Mouse (Mus musculus) limb, embryonic 14.5 days (tissue): ENCODE results near the gene Ttll3. TPM values are rescaled to one million over a fixed set of nuclear protein-coding genes. Genes with fewer than 3 reads are reported as not detected.

Experiments
- ATAC-seq: fragments of 200-750 bp; cut with Nextera tagmentation; 2 replicates; pipeline ENCODE4 v1.8.0; 2017; ENCODE audit warnings: low read depth, moderate number of reproducible peaks, moderate TSS enrichment; ENCODE audit not compliant: low FRiP score
- DNase-seq: peaks from one replicate; pipeline ENCODE4 v3.0.0-alpha.2; 2015; ENCODE audit warnings: low spot score
- H3K27ac ChIP-seq: fragments of 300-500 bp; sonication (generic); replicated peaks from 2 replicates; pipeline ENCODE4 v1.5.1; 2014; ENCODE audit warnings: low read depth, mild to moderate bottlenecking, low read length, moderate library complexity, mixed read lengths
- H3K27me3 ChIP-seq: fragments of 300-500 bp; sonication (generic); 2 replicates; pipeline ENCODE4 v1.6.1; 2014; ENCODE audit warnings: low read length, mixed read lengths; ENCODE audit not compliant: control insufficient read depth, insufficient read depth
- H3K36me3 ChIP-seq: fragments of 300-500 bp; sonication (generic); 2 replicates; pipeline ENCODE4 v1.6.1; 2014; ENCODE audit warnings: mild to moderate bottlenecking, low read length, moderate library complexity, mixed read lengths; ENCODE audit not compliant: control insufficient read depth, insufficient read depth
- H3K4me1 ChIP-seq: fragments of 300-500 bp; sonication (generic); 2 replicates; pipeline ENCODE4 v1.6.1; 2014; ENCODE audit warnings: antibody characterized with exemption, low read length, mixed read lengths; ENCODE audit not compliant: control insufficient read depth, insufficient read depth
- H3K4me2 ChIP-seq: fragments of 300-500 bp; sonication (generic); replicated peaks from 2 replicates; pipeline ENCODE4 v1.6.1; 2014; ENCODE audit warnings: low read depth, mild to moderate bottlenecking, low read length, moderate library complexity; ENCODE audit not compliant: severe bottlenecking
- H3K4me3 ChIP-seq: fragments of 300-500 bp; sonication (generic); replicated peaks from 2 replicates; pipeline ENCODE4 v1.5.1; 2014; ENCODE audit warnings: low read length
- H3K9ac ChIP-seq: fragments of 300-500 bp; sonication (generic); 2 replicates; pipeline ENCODE4 v1.6.1; 2014; ENCODE audit warnings: mild to moderate bottlenecking, low read depth, low read length, moderate library complexity; ENCODE audit not compliant: severe bottlenecking
- H3K9me3 ChIP-seq: fragments of 300-500 bp; sonication (generic); 2 replicates; pipeline ENCODE4 v1.6.1; 2016; ENCODE audit warnings: low read length; ENCODE audit not compliant: control insufficient read depth
- POLR2A ChIP-seq: fragments of 200-500 bp; IDR thresholded peaks from 2 replicates; pipeline ENCODE4 v1.8.0; 2012; ENCODE audit warnings: inconsistent platforms, mild to moderate bottlenecking, moderate library complexity, borderline replicate concordance; ENCODE audit not compliant: insufficient read depth, insufficient read length; ENCODE audit errors: extremely low read depth
- WGBS: fragments of 180-500 bp; shearing (Covaris S2); extraction: QIAGEN DNeasy Blood & Tissue Kit; methylation state at CpG from one replicate; pipeline ENCODE4 v1.1.7; 2014; 5-methylcytosine and 5-hydroxymethylcytosine counted together
- polyA plus RNA-seq, 2 experiments: library from polyadenylated mRNA; depleted of rRNA in 1 of 2; stranded (reverse) in 1 of 2; unstranded in 1 of 2; fragments of >200 nt; fragmentation: Nextera tagmentation in 1 of 2; extraction: Ambion mirVana in 1 of 2; gene quantifications; 2 replicates each; pipeline versions ENCODE4 v1.2.1 to v1.2.3; 2012 to 2014

The Ttll3 gene
- polyA plus RNA-seq, 2 experiments: 2.3 to 21.4 TPM

DNA sequence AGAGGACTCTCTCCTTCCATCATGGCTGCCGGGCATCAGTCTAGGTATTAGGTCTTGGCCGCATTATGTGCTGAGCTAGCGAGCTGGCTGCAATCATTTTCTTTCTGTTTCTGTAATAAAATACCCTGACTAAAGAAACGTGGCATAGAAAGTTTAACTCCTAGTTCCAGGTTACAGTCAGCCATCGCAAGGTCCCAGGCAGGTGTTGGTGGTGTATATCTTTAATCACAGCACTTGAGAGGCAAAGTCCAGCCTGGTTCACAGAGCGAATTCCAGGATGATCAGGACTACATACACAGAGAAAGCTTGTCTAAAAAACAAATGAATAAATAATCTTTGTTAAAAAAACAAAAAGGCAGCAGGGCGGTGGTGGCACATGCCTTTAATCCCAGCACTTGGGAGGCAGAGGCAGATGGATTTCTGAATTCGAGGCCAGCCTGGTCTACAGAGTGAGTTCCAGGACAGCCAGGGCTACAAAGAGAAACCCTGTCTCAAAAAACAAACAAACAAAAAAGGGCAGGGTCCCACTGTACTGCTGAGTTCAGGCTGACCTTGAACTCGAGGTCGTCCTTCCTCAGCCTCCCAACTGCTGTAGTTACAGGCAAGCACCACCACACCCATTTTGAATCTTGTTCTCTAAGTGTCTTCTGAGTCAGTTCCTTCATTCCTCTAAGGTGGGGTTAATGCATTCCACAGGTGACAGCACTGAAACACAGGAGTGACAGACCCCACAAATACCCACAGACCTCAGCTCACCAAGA is 7.4 kb downstream of the Ttll3 start:
- 0 out of 2 replicates have a peak, but pooled peaks cover 7% of the 10 kb centered on the region for H3K36me3 ChIP-seq
- no peak for ATAC-seq
- no peaks in the 10 kb centered on the region for H3K27me3 ChIP-seq
- TF ChIP-seq POLR2A: no peak
- H3K4me2 ChIP-seq: no peak overlapping the region
- DNase-seq: no peak
- no peak overlapping the region for H3K27ac ChIP-seq
- no peak overlapping the region for H3K9ac ChIP-seq
- H3K4me3 ChIP-seq: no peak overlapping the region
- no peaks in the 10 kb centered on the region for H3K9me3 ChIP-seq
- 84% methylated on average over 10 of the region's 10 CpGs for WGBS
- H3K4me1 ChIP-seq: no peaks in the 10 kb centered on the region

DNA sequence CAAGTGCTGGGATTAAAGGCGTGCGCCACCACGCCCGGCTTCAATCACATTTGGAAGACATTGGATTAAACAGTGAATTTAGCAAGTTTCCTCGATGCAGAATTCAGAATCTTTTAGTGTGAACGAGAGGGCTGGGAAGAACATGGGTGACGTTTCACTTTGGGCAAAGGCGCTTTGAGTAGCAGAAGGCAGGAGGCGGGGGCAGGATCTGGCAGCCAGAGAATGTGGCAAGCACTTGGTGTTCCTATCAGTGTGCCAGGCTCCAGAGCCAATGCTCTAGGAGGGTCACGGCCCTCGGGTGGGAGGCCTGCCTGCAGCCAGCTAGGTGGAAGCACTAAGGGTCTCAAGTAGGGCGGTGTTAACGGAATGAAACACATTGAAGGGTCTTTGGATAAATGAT is 13.0 kb downstream of the Ttll3 start:
- ATAC-seq (no peak), DNase-seq (no peak)
- Histone ChIP-seq H3K4me3 (no peak overlapping the region), H3K27ac (no peak overlapping the region), H3K4me2 (no peak overlapping the region), H3K9me3 (no peaks in the 10 kb centered on the region), H3K4me1 (no peaks in the 10 kb centered on the region), H3K36me3 (0 out of 2 replicates have a peak, but pooled peaks cover 2% of the 10 kb centered on the region), H3K27me3 (no peaks in the 10 kb centered on the region), H3K9ac (no peak overlapping the region)
- 94% methylated on average over 13 of the region's 13 CpGs for WGBS
- TF ChIP-seq POLR2A: no peak

DNA sequence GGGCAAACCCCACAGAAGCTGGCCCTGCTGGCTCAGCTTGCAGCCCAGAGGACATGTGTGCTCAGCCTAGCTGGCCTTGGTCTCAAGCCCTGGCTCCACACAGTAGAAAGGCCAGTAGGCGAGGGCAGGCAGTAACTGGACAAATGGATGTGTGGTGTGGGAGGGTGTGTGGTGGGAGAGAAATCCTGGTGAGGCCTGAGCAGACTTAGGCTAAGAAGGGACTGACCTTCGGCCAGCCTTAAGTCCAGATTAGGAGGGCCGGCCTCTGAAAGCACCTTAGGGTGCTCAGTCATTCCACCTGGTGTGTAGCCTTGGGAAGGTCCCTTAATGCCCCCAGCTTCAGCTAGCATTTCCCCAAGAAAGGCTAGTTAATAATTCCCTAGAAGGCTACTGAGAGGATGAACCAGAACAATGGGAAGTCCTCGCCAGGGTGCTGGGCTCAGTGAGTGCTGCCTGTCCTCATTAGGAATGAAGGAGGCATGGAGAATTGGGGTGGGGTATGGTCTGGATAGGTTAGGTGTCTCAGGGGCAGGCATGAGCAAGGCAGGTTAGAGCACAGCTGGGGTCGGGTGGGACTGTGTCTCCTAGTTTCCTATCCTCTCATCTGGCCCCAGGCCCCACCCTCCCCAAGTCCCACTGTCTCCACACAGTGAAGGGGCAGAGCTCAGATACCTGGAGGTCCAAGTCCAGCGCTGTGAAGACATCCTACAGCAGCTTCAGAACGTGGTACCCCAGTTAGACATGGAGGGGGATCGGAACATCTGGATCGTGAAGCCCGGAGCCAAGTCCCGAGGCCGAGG is 15.8 kb downstream of the Ttll3 start:
- WGBS: 82% methylated on average over 12 of the region's 12 CpGs
- DNase-seq: no peak
- H3K9ac ChIP-seq: no peak overlapping the region
- H3K36me3 ChIP-seq: 0 out of 2 replicates have a peak, but pooled peaks cover 7% of the 10 kb centered on the region
- H3K9me3 ChIP-seq: no peaks in the 10 kb centered on the region
- no peak overlapping the region for H3K4me3 ChIP-seq
- no peak for ATAC-seq
- TF ChIP-seq POLR2A: no peak
- H3K4me1 ChIP-seq: no peaks in the 10 kb centered on the region
- no peak overlapping the region for H3K27ac ChIP-seq
- no peak overlapping the region for H3K4me2 ChIP-seq
- H3K27me3 ChIP-seq: no peaks in the 10 kb centered on the region

DNA sequence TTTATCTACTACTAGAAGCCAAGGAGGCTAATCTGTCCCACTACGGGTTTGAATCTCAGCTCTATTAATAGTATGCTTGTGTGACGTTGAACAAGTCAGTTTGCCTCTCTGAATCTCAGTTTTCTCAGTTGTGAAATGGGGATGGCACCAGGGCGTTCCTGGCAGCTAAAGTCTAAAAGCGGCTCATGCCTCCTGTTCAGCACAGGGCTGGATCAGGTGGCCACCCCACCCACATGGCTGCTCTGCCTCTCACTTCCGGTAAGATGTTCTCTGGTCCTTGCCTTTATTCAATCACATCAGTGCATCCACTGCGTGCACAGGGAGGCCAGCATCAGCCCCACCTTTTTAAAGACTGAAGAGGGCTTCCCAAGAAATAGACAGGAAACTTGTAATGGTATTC is 16.4 kb downstream of the Ttll3 start:
- Histone ChIP-seq H3K36me3 (0 out of 2 replicates have a peak, but pooled peaks cover 7% of the 10 kb centered on the region), H3K27ac (no peak overlapping the region), H3K4me1 (no peaks in the 10 kb centered on the region), H3K9me3 (no peaks in the 10 kb centered on the region), H3K27me3 (no peaks in the 10 kb centered on the region), H3K4me2 (no peak overlapping the region), H3K4me3 (no peak overlapping the region), H3K9ac (no peak overlapping the region)
- TF ChIP-seq POLR2A: no peak
- 83% methylated on average over 6 of the region's 6 CpGs for WGBS
- ATAC-seq (no peak), DNase-seq (no peak)

DNA sequence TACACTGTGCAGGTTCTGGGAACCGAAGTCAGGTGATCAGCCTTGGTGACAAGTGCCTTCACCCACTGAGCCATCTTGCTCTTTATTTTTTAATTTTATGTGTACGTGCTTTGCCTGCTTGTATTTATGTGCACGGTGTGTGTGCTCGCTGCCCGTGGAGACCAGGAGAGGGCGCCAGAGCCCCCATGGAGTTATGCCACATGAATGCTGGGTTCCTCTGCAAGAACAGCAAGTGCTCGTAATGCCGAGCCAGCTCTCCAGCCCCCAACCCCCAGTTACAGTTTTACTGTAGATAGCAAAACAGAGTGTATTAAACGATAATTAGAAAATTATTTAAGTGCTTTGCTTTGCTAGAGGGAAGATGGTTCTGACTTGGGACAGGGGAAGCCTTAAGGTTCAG is 17.6 kb downstream of the Ttll3 start:
- Histone ChIP-seq H3K4me2 (no peak overlapping the region), H3K27ac (no peak overlapping the region), H3K36me3 (0 out of 2 replicates have a peak, but pooled peaks cover 7% of the 10 kb centered on the region), H3K27me3 (no peaks in the 10 kb centered on the region), H3K9ac (no peak overlapping the region), H3K4me3 (no peak overlapping the region), H3K9me3 (no peaks in the 10 kb centered on the region), H3K4me1 (no peaks in the 10 kb centered on the region)
- no peak for ATAC-seq
- DNase-seq: no peak
- WGBS: 79% methylated on average over 9 of the region's 9 CpGs
- TF ChIP-seq POLR2A: no peak
